Mouse (Mus musculus): Measurements from ENCODE around the gene Mreg. TPM values are rescaled to one million over a fixed set of nuclear protein-coding genes. Genes with fewer than 3 reads are reported as not detected.
A peak's percentile ranks its signal among the peaks of the same experiment; 100 is the strongest.

Mreg gene
- total and polyA plus RNA-seq, 3 experiments, result 50.6 to 69.8 (median 52.4) TPM

GRCm38 (mm10) chr1:72165723-72166467 lies 46.2 kb downstream of the Mreg start:
- Histone ChIP-seq H3K27me3 (replicated peaks) (no peaks in the 10 kb centered on the region), H3K36me3 (replicated peaks in 1 of 2; ENCODE audit: control insufficient read depth in 1 of 2, insufficient read depth in 1 of 2, low read length in 1 of 2) (peaks cover 55 to 92% of the 10 kb centered on the region in 2 experiments), H3K27ac (ENCODE audit: insufficient read depth, low read depth) (no peak overlapping the region), H3K9ac (ENCODE audit: insufficient read depth, low read depth) (no peak overlapping the region), H3K9me3 (replicated peaks; ENCODE audit: low read length) (no peaks in the 10 kb centered on the region), H3K4me3 (replicated peaks in 1 of 3; ENCODE audit: low read depth in 2 of 3, low read length in 2 of 3, poor library complexity in 1 of 3) (no peak overlapping the region), H3K4me2 (ENCODE audit: insufficient read depth, low read depth, poor library complexity, severe bottlenecking) (no peak overlapping the region), H3K4me1 (ENCODE audit: control insufficient read depth in 1 of 2, insufficient read depth in 2 of 2) (no peaks in the 10 kb centered on the region), H3K79me2 (replicated peaks; ENCODE audit: control insufficient read depth, extremely low read depth, insufficient read depth, poor library complexity, severe bottlenecking) (peaks cover 6% of the 10 kb centered on the region)
- in situ Hi-C loops (cut with MboI; ENCODE audit: low pct_ligation_motif_present, low pct_unique_long_range_greater_than_20kb, low sequenced_read_pairs) (no loop called here), dilution Hi-C loops (cut with MboI; ENCODE audit: extremely low pct_ligation_motif_present, extremely low pct_unique_long_range_greater_than_20kb, low sequenced_read_pairs) (no loop called here)
- DNase-seq (ENCODE audit: extremely low read depth), result peak; percentile 24
- TF ChIP-seq NRF1 (IDR thresholded peaks at IDR 0.05; ENCODE audit: low read depth, low read length) (no peak), CTCF (conservative IDR thresholded peaks at IDR 0.05 in 1 of 2, IDR thresholded peaks at IDR 0.05 in 1 of 2; ENCODE audit: low read depth in 2 of 2, low read length in 2 of 2) (peak; percentile 16 to 34; a peak in 2 of 4 replicates)

- DNase-seq (ENCODE audit: extremely low read depth), result no peak
- no peaks in the 10 kb centered on the region for H3K79me2 ChIP-seq (replicated peaks; ENCODE audit: control insufficient read depth, extremely low read depth, insufficient read depth, poor library complexity, severe bottlenecking)
- no peak overlapping the region for H3K27ac ChIP-seq (ENCODE audit: insufficient read depth, low read depth)
- no peak overlapping the region for H3K4me2 ChIP-seq (ENCODE audit: insufficient read depth, low read depth, poor library complexity, severe bottlenecking)
- H3K4me1 ChIP-seq (ENCODE audit: control insufficient read depth in 1 of 2, insufficient read depth in 2 of 2), result no peaks in the 10 kb centered on the region
- no peaks in the 10 kb centered on the region for H3K9me3 ChIP-seq (replicated peaks; ENCODE audit: low read length)
- dilution Hi-C loops (cut with MboI; ENCODE audit: extremely low pct_ligation_motif_present, extremely low pct_unique_long_range_greater_than_20kb, low sequenced_read_pairs) (no loop called here), in situ Hi-C loops (cut with MboI; ENCODE audit: low pct_ligation_motif_present, low pct_unique_long_range_greater_than_20kb, low sequenced_read_pairs) (no loop called here)
- H3K27me3 ChIP-seq (replicated peaks), result no peaks in the 10 kb centered on the region
- no peak overlapping the region for H3K4me3 ChIP-seq (replicated peaks in 1 of 3; ENCODE audit: low read depth in 2 of 3, low read length in 2 of 3, poor library complexity in 1 of 3)
- H3K36me3 ChIP-seq (replicated peaks in 1 of 2; ENCODE audit: control insufficient read depth in 1 of 2, insufficient read depth in 1 of 2, low read length in 1 of 2), result peaks cover 44 to 58% of the 10 kb centered on the region in 2 experiments
- H3K9ac ChIP-seq (ENCODE audit: insufficient read depth, low read depth), result no peak overlapping the region
- no peak for TF ChIP-seq RCOR1 (conservative IDR thresholded peaks at IDR 0.05; ENCODE audit: low read depth, low read length)
- TF ChIP-seq NRF1 (IDR thresholded peaks at IDR 0.05; ENCODE audit: low read depth, low read length), result no peak
- no peak for TF ChIP-seq GABPA (IDR thresholded peaks at IDR 0.05; ENCODE audit: insufficient replicate concordance, low read depth, low read length)
- no peak for TF ChIP-seq SMC3 (IDR thresholded peaks at IDR 0.05; ENCODE audit: low read depth, low read length)
Measured at GRCm38 (mm10) chr1:72160321-72160720, 51.8 kb downstream of the Mreg start.

DNA sequence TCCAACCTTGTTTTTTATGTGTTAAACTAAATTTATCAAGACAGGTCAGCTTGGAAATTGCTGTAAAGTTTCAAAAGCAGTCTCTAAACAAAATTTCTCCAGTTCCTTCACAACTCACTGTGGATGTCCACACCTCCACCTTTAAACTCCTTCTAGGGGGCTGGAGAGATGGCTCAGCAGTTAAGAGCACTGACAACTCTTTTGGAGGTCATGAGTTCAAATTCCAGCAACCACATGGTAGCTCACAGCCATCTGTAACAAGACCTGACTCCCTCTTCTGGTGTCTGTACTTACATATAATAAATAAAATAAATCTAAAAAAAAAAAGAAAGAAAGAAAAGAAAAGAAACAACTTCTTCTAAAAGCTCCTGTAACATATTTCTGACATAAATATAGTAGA lies 67.1 kb downstream of the Mreg start:
- no peak overlapping the region for H3K4me3 ChIP-seq (replicated peaks in 1 of 3; ENCODE audit: low read depth in 2 of 3, low read length in 2 of 3, poor library complexity in 1 of 3)
- no peak overlapping the region for H3K4me2 ChIP-seq (ENCODE audit: insufficient read depth, low read depth, poor library complexity, severe bottlenecking)
- H3K9ac ChIP-seq (ENCODE audit: insufficient read depth, low read depth), result no peak overlapping the region
- in situ Hi-C loops (cut with MboI; ENCODE audit: low pct_ligation_motif_present, low pct_unique_long_range_greater_than_20kb, low sequenced_read_pairs) (no loop called here), dilution Hi-C loops (cut with MboI; ENCODE audit: extremely low pct_ligation_motif_present, extremely low pct_unique_long_range_greater_than_20kb, low sequenced_read_pairs) (no loop called here)
- H3K79me2 ChIP-seq (replicated peaks; ENCODE audit: control insufficient read depth, extremely low read depth, insufficient read depth, poor library complexity, severe bottlenecking), result no peaks in the 10 kb centered on the region
- TF ChIP-seq MEF2A (IDR thresholded peaks at IDR 0.05; ENCODE audit: borderline replicate concordance, low read depth, low read length) (no peak), MYC (IDR thresholded peaks at IDR 0.05; ENCODE audit: low read depth, low read length) (no peak), ETS1 (conservative IDR thresholded peaks at IDR 0.05; ENCODE audit: low read depth, low read length) (no peak), CHD2 (IDR thresholded peaks at IDR 0.05; ENCODE audit: low read length) (no peak), BHLHE40 (IDR thresholded peaks at IDR 0.05; ENCODE audit: low read depth, low read length) (no peak), TBP (conservative IDR thresholded peaks at IDR 0.05; ENCODE audit: low read depth, low read length) (no peak), NRF1 (IDR thresholded peaks at IDR 0.05; ENCODE audit: low read depth, low read length) (no peak), EP300 (IDR thresholded peaks at IDR 0.05; ENCODE audit: low read length) (no peak), JUND (conservative IDR thresholded peaks at IDR 0.05; ENCODE audit: low read depth, low read length) (no peak), RAD21 (IDR thresholded peaks at IDR 0.05; ENCODE audit: low read depth, low read length) (no peak)
- H3K36me3 ChIP-seq (replicated peaks in 1 of 2; ENCODE audit: control insufficient read depth in 1 of 2, insufficient read depth in 1 of 2, low read length in 1 of 2), result no peaks in the 10 kb centered on the region
- H3K27me3 ChIP-seq (replicated peaks), result no peaks in the 10 kb centered on the region
- H3K9me3 ChIP-seq (replicated peaks; ENCODE audit: low read length), result no peaks in the 10 kb centered on the region
- no peak for DNase-seq (ENCODE audit: extremely low read depth)
- peaks cover 0 to 4% of the 10 kb centered on the region in 2 experiments; a peak in 1 of 4 replicates for H3K4me1 ChIP-seq (ENCODE audit: control insufficient read depth in 1 of 2, insufficient read depth in 2 of 2)
- H3K27ac ChIP-seq (ENCODE audit: insufficient read depth, low read depth), result no peak overlapping the region

Measured in CH12.LX (cell line).